Mouse (Mus musculus) E14TG2a.4 (cell line): Measurements from ENCODE around the gene Dkk3.

Experiments used
- CTCF ChIP-seq: conservative IDR thresholded peaks from 2 replicates; pipeline ENCODE4 v1.5.1; 2014; ENCODE audit warnings: low read length
- POU5F1 ChIP-seq: IDR thresholded peaks from 2 replicates; pipeline ENCODE4 v1.6.1; 2014; ENCODE audit warnings: low read length, borderline replicate concordance

DNA sequence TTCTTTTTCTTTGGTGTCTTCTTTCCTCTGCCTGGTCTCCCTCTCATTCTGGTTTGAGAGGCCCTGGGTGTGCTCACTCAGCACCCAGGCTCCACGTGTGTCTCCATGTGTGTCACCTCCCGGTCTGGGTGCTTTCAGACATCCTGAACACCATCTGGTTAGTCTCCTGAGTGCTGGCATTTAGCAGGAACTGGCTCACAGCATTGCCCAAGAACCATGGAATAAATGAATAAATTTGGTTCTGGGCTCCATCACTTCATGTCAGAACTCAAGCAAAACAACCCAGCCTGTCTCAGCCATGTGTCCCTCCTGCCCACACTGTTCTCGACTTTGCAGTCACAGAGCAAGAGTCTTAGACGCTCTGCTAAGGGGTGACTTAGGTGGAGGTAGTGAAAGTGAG lies 13.8 kb upstream of the Dkk3 start:
- TF ChIP-seq CTCF (no peak), POU5F1 (no peak)
